Mouse (Mus musculus) adipocyte (in vitro differentiated cells): ENCODE data around the gene Sox10.

Source experiments
- DNase-seq: peaks from one replicate; pipeline ENCODE4 v3.0.0-alpha.2; 2016; ENCODE audit warnings: low spot score

Gene Sox10

GRCm38 (mm10) chr15:79165140-79165539 lies at the start of gene Sox10:
Gene Sox10 (minus strand): TSS chr15:79165240.
- no peak for DNase-seq

GRCm38 (mm10) chr15:79213591-79213990 lies 48.6 kb upstream of the Sox10 start:
- no peak for DNase-seq

GRCm38 (mm10) chr15:79212750-79213446 lies 47.9 kb upstream of the Sox10 start:
- no peak for DNase-seq

GRCm38 (mm10) chr15:79210357-79210756 lies 45.3 kb upstream of the Sox10 start:
- no peak for DNase-seq

GRCm38 (mm10) chr15:79208758-79209439 lies 43.9 kb upstream of the Sox10 start:
- no peak for DNase-seq

- DNase-seq = no peak
These were observed 43.2 kb upstream of the Sox10 start for GRCm38 (mm10) chr15:79208211-79208610.

- DNase-seq = no peak
These were observed 37.5 kb upstream of the Sox10 start for GRCm38 (mm10) chr15:79202575-79202974.

- no peak for DNase-seq
These were observed 36.6 kb upstream of the Sox10 start for GRCm38 (mm10) chr15:79201491-79202150.

- DNase-seq = no peak
These were observed 34.4 kb upstream of the Sox10 start for GRCm38 (mm10) chr15:79199390-79199976.

GRCm38 (mm10) chr15:79195492-79195891 lies 30.5 kb upstream of the Sox10 start:
- DNase-seq = peak; percentile 11

- no peak for DNase-seq
These were observed 29.9 kb upstream of the Sox10 start for GRCm38 (mm10) chr15:79194946-79195345.

GRCm38 (mm10) chr15:79194048-79194447 lies 29.0 kb upstream of the Sox10 start:
- DNase-seq = no peak

GRCm38 (mm10) chr15:79192885-79193845 lies 28.1 kb upstream of the Sox10 start:
- DNase-seq = no peak

GRCm38 (mm10) chr15:79192450-79192849 lies 27.4 kb upstream of the Sox10 start:
- DNase-seq = no peak

GRCm38 (mm10) chr15:79191426-79191825 lies 26.4 kb upstream of the Sox10 start:
- no peak for DNase-seq

- DNase-seq = no peak
These were observed 22.8 kb upstream of the Sox10 start for GRCm38 (mm10) chr15:79187819-79188218.

- peak; percentile 24 for DNase-seq
These were observed 20.2 kb upstream of the Sox10 start for GRCm38 (mm10) chr15:79185213-79185612.

- no peak for DNase-seq
These were observed 11.9 kb upstream of the Sox10 start for GRCm38 (mm10) chr15:79176905-79177304.

GRCm38 (mm10) chr15:79166712-79167111 lies 1.7 kb upstream of the Sox10 start:
- DNase-seq = no peak

GRCm38 (mm10) chr15:79164251-79164650 lies 789 bp downstream of the Sox10 start:
- no peak for DNase-seq

GRCm38 (mm10) chr15:79162822-79163221 lies 2.2 kb downstream of the Sox10 start:
- no peak for DNase-seq

- DNase-seq = peak; percentile 53
These were observed 2.7 kb downstream of the Sox10 start for GRCm38 (mm10) chr15:79162301-79162700.
